20 mouse cellular contexts compared by ENCODE assay signal in the genomic region with DNA sequence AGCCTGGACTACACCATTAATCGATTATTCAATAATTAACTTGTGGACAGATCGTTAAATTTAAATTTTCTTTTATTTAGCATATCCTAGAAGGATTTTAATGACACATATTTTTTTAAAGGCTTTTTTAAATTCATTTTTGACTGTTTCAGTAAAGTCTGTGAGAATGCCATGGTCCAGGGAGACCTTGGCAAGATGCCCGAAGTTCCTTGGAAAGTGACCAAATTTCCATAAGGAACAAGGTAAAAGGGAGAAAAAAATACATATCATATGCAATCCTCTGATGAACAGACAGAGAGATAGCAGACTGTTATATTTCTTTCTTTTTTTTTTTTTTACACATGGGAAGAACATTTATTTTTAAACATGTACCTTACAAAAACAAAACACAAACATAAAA.
"Had no signal": no experiment of that assay in that cellular context is flagged by ENCODE, and none has a peak within 500 bp of the region (broad histone marks: within the 10 kb centered on the region; RNA-seq: fewer than 3 reads in every experiment).

No protein-coding gene starts in this region.

- DNase-seq: kidney, adult 2 months; layer of hippocampus, adult 9-11 months; liver, embryonic 13.5 days; lung, postnatal 10 days; lung, postnatal 36 days; retina, postnatal 1 day; right cerebral cortex, postnatal 25 days; spleen, adult 18-20 months; thymus, postnatal 25 days had no signal

- H3K27ac ChIP-seq: kidney, postnatal 0 days; layer of hippocampus, adult 2 months; limb, embryonic 13.5 days; liver, embryonic 13.5 days; lung, embryonic 15.5 days; midbrain, embryonic 10.5 days; midbrain, embryonic 13.5 days; neural tube, embryonic 13.5 days; stomach, embryonic 15.5 days had no signal

- ATAC-seq: midbrain, embryonic 13.5 days; midbrain, embryonic 16.5 days had no signal

- H3K36me3 ChIP-seq: limb, embryonic 13.5 days; liver, embryonic 13.5 days; lung, embryonic 15.5 days; midbrain, embryonic 10.5 days; midbrain, embryonic 13.5 days; neural tube, embryonic 13.5 days; stomach, embryonic 15.5 days had no signal

- H3K27me3 ChIP-seq: limb, embryonic 13.5 days; liver, embryonic 13.5 days; lung, embryonic 15.5 days; megakaryocyte, embryonic 14.5 days; midbrain, embryonic 13.5 days; neural tube, embryonic 13.5 days; stomach, embryonic 15.5 days had no signal

- H3K4me2 ChIP-seq: limb, embryonic 13.5 days; liver, embryonic 13.5 days; lung, embryonic 15.5 days; midbrain, embryonic 13.5 days; neural tube, embryonic 13.5 days; stomach, embryonic 15.5 days had no signal

- H3K9ac ChIP-seq: limb, embryonic 13.5 days; liver, embryonic 13.5 days; lung, embryonic 15.5 days; midbrain, embryonic 13.5 days; neural tube, embryonic 13.5 days; stomach, embryonic 15.5 days had no signal

- H3K9me3 ChIP-seq: limb, embryonic 13.5 days; liver, embryonic 13.5 days; lung, embryonic 15.5 days; megakaryocyte, embryonic 14.5 days; midbrain, embryonic 10.5 days; midbrain, embryonic 13.5 days; neural tube, embryonic 13.5 days; stomach, embryonic 15.5 days had no signal

- H3K4me3 ChIP-seq: layer of hippocampus, adult 2 months; limb, embryonic 13.5 days; liver, embryonic 13.5 days; lung, embryonic 15.5 days; megakaryocyte, embryonic 14.5 days; midbrain, embryonic 10.5 days; midbrain, embryonic 13.5 days; myocyte; neural tube, embryonic 13.5 days; stomach, embryonic 15.5 days had no signal

- H3K4me1 ChIP-seq: limb, embryonic 13.5 days; liver, embryonic 13.5 days; lung, embryonic 15.5 days; megakaryocyte, embryonic 14.5 days; midbrain, embryonic 10.5 days; midbrain, embryonic 13.5 days; neural tube, embryonic 13.5 days; stomach, embryonic 15.5 days had no signal
